Mouse (Mus musculus): Measurements from ENCODE around the gene Tmcc2. TPM values are rescaled to one million over a fixed set of nuclear protein-coding genes. Genes with fewer than 3 reads are reported as not detected.

The Tmcc2 gene
- total RNA-seq, 2 experiments from 2014 or later, result 6.1 to 9.7 TPM

- DNase-seq, result peak; percentile 93 to 94
Measured at GRCm38 (mm10) chr1:132315889-132316624, 75.0 kb downstream of the Tmcc2 start, which contains the start of gene Nuak2. Gene Nuak2 (plus strand): TSS chr1:132316126.

GRCm38 (mm10) chr1:132312703-132313102 is 78.4 kb downstream of the Tmcc2 start:
- peak in 1 of 2 experiments; percentile 72 for DNase-seq

- no peak for DNase-seq
Measured at GRCm38 (mm10) chr1:132312043-132312442, 79.0 kb downstream of the Tmcc2 start.

- DNase-seq, result no peak
Measured at GRCm38 (mm10) chr1:132311174-132311859, 79.8 kb downstream of the Tmcc2 start.

GRCm38 (mm10) chr1:132310754-132311153 is 80.3 kb downstream of the Tmcc2 start:
- no peak for DNase-seq

- DNase-seq, result no peak
Measured at GRCm38 (mm10) chr1:132308674-132309073, 82.4 kb downstream of the Tmcc2 start.

- no peak for DNase-seq
Measured at GRCm38 (mm10) chr1:132307962-132308361, 83.1 kb downstream of the Tmcc2 start.

- DNase-seq, result no peak
Measured at GRCm38 (mm10) chr1:132306808-132307207, 84.3 kb downstream of the Tmcc2 start.

Other genes starting within 250 kb of the Tmcc2 start
- under 1 TPM; 0.33 TPM for gene Lemd1, start 199.8 kb downstream of the Tmcc2 start, total RNA-seq (2021)
- gene AC124108.1, start 199.8 kb downstream of the Tmcc2 start, total RNA-seq (2021), result under 1 TPM in 1 of 2 experiments, not detected in 1; 0.07 TPM
- not detected for gene Gm10188, start 161.5 kb downstream of the Tmcc2 start, total RNA-seq (2021)
- gene Klhdc8a, start 92.7 kb downstream of the Tmcc2 start, total RNA-seq (2021), result 100 to 1,000 TPM; 155 to 161 TPM
- 1 to 10 TPM; 2.8 to 4.9 TPM for gene Nuak2, start 75.2 kb downstream of the Tmcc2 start, total RNA-seq (2021)
- gene Dstyk, start 26.3 kb upstream of the Tmcc2 start, total RNA-seq (2021), result 10 to 100 TPM; 22.5 to 23.1 TPM
- 10 to 100 TPM; 36.5 to 39.2 TPM for gene Rbbp5, start 86.1 kb upstream of the Tmcc2 start, total RNA-seq (2021)
- gene Tmem81, start 114.9 kb upstream of the Tmcc2 start, total RNA-seq (2021), result 1 to 10 TPM; 3.1 to 3.9 TPM
- not detected for gene Cntn2, start 152.0 kb upstream of the Tmcc2 start, total RNA-seq (2021)